Mouse (Mus musculus): Measurements from ENCODE around the gene Bcl2l10.

GRCm38 (mm10) chr9:75322099-75322885, 25.3 kb upstream of the Bcl2l10 start:
- TF ChIP-seq CTCF (IDR thresholded peaks at IDR 0.05; ENCODE audit: extremely low read depth, insufficient read length, insufficient replicate concordance, low read depth, low read length) (peak; percentile 38; the same call in 1 of the 2 replicates), POLR2A (IDR thresholded peaks at IDR 0.05; ENCODE audit: low read depth, low read length) (no peak)

All from small intestine, adult 2 months (tissue).